Mouse (Mus musculus): ENCODE data around the gene Nkd2.

GRCm38 (mm10) chr13:73793171-73793570 lies 54.3 kb downstream of the Nkd2 start:
- TF ChIP-seq CTCF (IDR thresholded peaks at IDR 0.05; ENCODE audit: low read depth, low read length): no peak
- TF ChIP-seq POLR2A (IDR thresholded peaks at IDR 0.05; ENCODE audit: extremely low read depth, insufficient read depth, low read length): no peak

Measured in liver, adult 2 months (tissue).